Mouse (Mus musculus): Measurements from ENCODE around the gene Hoxc12.

DNA sequence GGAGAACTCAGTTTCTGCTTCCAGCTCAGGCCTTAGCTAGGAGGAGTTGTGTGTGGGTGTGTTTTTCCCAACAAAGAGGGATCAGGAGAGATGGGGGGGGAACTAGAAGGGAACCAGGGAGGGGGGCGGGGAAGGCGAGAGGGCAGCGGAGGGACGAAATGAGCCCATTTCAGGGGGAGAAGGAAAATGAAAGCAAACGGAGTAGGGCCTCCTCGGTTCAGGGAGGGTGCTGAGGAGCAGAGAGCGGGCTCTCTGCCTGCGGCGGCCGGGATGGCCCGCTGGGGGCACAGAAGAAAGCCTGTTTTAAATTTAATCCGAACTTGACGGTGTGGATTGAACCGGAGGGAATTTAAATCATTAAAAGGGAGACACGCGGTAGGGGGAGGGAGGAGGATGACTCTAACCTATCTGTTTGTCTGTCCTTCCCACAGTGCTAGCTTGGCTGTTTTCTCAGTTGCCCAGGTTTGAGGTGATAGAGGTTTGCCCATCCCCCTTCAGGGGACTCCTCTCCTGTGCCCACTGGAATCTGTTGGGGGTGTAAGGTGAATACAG lies 40.9 kb downstream of the Hoxc12 start:
- no peak for TF ChIP-seq CTCF (IDR thresholded peaks at IDR 0.05; ENCODE audit: control insufficient read depth, insufficient read depth, insufficient replicate concordance, low read depth, low read length)
- no peak for TF ChIP-seq POLR2A (IDR thresholded peaks at IDR 0.05; ENCODE audit: control insufficient read depth, low read depth, low read length)

All from testis, adult 2 months (tissue).